Mouse (Mus musculus) E14TG2a.4 (cell line): Measurements from ENCODE around the gene Tead1.

Experiments used
- CTCF ChIP-seq: conservative IDR thresholded peaks from 2 replicates; pipeline ENCODE4 v1.5.1; 2014; ENCODE audit warnings: low read length
- NANOG ChIP-seq: IDR thresholded peaks from 2 replicates; pipeline ENCODE4 v1.6.1; 2014; ENCODE audit warnings: borderline replicate concordance, low read length, mixed read lengths
- POU5F1 ChIP-seq: IDR thresholded peaks from 2 replicates; pipeline ENCODE4 v1.6.1; 2014; ENCODE audit warnings: low read length, borderline replicate concordance

GRCm38 (mm10) chr7:112696777-112697161 is 17.7 kb downstream of the Tead1 start:
- TF ChIP-seq CTCF (no peak), NANOG (no peak), POU5F1 (no peak)
